Mouse (Mus musculus): ENCODE results near the gene Sars2.

DNA sequence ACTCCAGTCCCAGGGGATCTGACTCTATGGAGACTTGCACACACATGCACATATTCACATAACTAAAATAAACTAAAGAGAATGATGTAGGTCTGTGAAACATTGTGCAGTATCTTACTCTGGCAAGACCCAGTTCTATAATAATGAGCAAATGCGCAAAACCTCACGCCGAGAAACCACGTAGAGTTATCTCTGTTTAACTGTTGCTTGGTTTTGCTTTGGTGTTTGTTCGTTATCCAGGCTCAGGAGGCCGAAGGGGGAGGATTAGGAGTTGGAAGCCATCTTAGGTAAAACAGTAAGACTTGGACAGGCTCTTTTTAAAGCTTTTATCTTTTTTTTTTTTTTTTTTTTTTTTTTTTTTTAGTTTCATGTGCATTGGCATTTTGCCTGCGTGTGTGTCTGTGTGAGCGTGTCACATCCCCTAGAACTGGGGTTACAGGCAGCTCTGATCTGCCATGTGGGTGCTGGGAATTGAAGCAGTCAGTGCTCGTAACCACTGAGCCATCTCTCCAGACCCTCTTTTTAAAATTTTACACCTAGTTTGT, 27.7 kb downstream of the Sars2 start:
- no peak for TF ChIP-seq POLR2A (IDR thresholded peaks at IDR 0.05; ENCODE audit: control insufficient read depth, extremely low read depth, insufficient read depth, low read length, poor library complexity)
- no peak for TF ChIP-seq CTCF (IDR thresholded peaks at IDR 0.05; ENCODE audit: borderline replicate concordance, control insufficient read depth, extremely low read depth, insufficient read depth, low read length, poor library complexity)

All from thymus, adult 2 months (tissue).